Mouse (Mus musculus) cerebellum, postnatal 36 days (tissue): ENCODE measurements around the gene Tnfrsf13b.
A peak's percentile ranks its signal among the peaks of the same experiment; 100 is the strongest.
"Not testable (repeated sequence)": the region's sequence is repeated elsewhere in the genome, so short reads cannot be mapped to it uniquely, and the experiment has no call there.

ENCODE experiments used
- DNase-seq, 2 experiments: peaks; one replicate each; pipeline ENCODE4 v3.0.0; 2021 to 2022; ENCODE audit warnings: mixed read lengths in 2 of 2

Gene Tnfrsf13b

GRCm38 (mm10) chr11:61173477-61173876 is 46.9 kb downstream of the Tnfrsf13b start:
- peak in 1 of 2 experiments; percentile 37 for DNase-seq

- peak; percentile 39 to 54 for DNase-seq
Measured at GRCm38 (mm10) chr11:61174291-61174820, 47.8 kb downstream of the Tnfrsf13b start.

- DNase-seq: peak; percentile 98 to 99
Measured at GRCm38 (mm10) chr11:61174821-61175658, 48.5 kb downstream of the Tnfrsf13b start, which contains the start of gene Usp22. TSS of gene Usp22 (minus strand) at chr11:61175055.

- DNase-seq: no peak
Measured at GRCm38 (mm10) chr11:61175778-61176177, 49.2 kb downstream of the Tnfrsf13b start.

GRCm38 (mm10) chr11:61176321-61176720 is 49.8 kb downstream of the Tnfrsf13b start:
- DNase-seq: no peak

GRCm38 (mm10) chr11:61180361-61180760 is 53.8 kb downstream of the Tnfrsf13b start:
- no peak for DNase-seq

- DNase-seq: no peak
Measured at GRCm38 (mm10) chr11:61181624-61182023, 55.1 kb downstream of the Tnfrsf13b start.

GRCm38 (mm10) chr11:61183820-61184219 is 57.3 kb downstream of the Tnfrsf13b start:
- DNase-seq: no peak

- no peak for DNase-seq
Measured at GRCm38 (mm10) chr11:61190776-61191175, 64.2 kb downstream of the Tnfrsf13b start.

GRCm38 (mm10) chr11:61192123-61192522 is 65.6 kb downstream of the Tnfrsf13b start:
- not testable (repeated sequence) for DNase-seq

GRCm38 (mm10) chr11:61192779-61193178 is 66.2 kb downstream of the Tnfrsf13b start:
- no peak for DNase-seq

- DNase-seq: peak; percentile 88 to 91
Measured at GRCm38 (mm10) chr11:61193392-61193791, 66.8 kb downstream of the Tnfrsf13b start.

- DNase-seq: no peak
Measured at GRCm38 (mm10) chr11:61196616-61197353, 70.2 kb downstream of the Tnfrsf13b start.

- no peak for DNase-seq
Measured at GRCm38 (mm10) chr11:61197935-61198334, 71.4 kb downstream of the Tnfrsf13b start.
